ENCODE assay signal across 19 mouse cellular contexts in the genomic region with DNA sequence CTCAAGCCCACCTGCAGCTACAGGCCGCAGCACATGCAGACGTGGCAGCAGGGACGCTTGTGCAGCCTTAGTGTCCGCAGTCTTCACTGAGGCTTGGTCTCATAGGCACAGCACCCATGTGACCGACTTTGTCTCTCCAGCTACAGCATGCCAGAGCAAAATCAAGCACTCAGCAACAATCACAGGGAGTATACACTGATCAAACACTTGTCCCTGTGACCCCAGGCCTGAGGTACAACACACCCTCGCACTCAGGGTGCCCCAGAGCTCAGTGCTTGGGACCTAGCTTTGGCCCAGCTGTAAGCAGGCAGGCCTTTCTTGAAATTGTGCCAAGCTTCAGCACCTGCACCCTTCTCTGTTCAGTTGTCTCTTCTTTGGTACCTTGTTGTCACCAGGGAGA.
"Had no signal": no experiment of that assay in that cellular context is flagged by ENCODE, and none has a peak within 500 bp of the region (broad histone marks: within the 10 kb centered on the region; RNA-seq: fewer than 3 reads in every experiment).

No protein-coding gene starts in this region.

- H3K9ac ChIP-seq: lung, embryonic 14.5 days; midbrain, embryonic 12.5 days; neural tube, embryonic 13.5 days; neural tube, embryonic 15.5 days had no signal

- H3K27ac ChIP-seq: midbrain, embryonic 10.5 days; midbrain, embryonic 12.5 days; neural tube, embryonic 13.5 days; neural tube, embryonic 15.5 days had no signal

- H3K9me3 ChIP-seq: midbrain, embryonic 10.5 days; midbrain, embryonic 12.5 days; neural tube, embryonic 13.5 days; neural tube, embryonic 15.5 days had no signal

- ATAC-seq: lung, postnatal 0 days; midbrain, embryonic 16.5 days had no signal

- H3K4me3 ChIP-seq: midbrain, embryonic 10.5 days; midbrain, embryonic 12.5 days; myocyte; neural tube, embryonic 13.5 days; neural tube, embryonic 15.5 days had no signal

- H3K27me3 ChIP-seq: midbrain, embryonic 12.5 days; neural tube, embryonic 13.5 days; neural tube, embryonic 15.5 days had no signal

- H3K4me2 ChIP-seq: lung, embryonic 14.5 days; midbrain, embryonic 12.5 days; neural tube, embryonic 13.5 days; neural tube, embryonic 15.5 days had no signal

- H3K4me1 ChIP-seq: midbrain, embryonic 10.5 days; midbrain, embryonic 12.5 days; neural tube, embryonic 13.5 days had no signal

- DNase-seq: lung, adult 18-20 months; lung, embryonic 14.5 days; lung, postnatal 4 days; midbrain, embryonic 14.5 days; retina, postnatal 1 day; right cerebral cortex, adult 18-20 months; right cerebral cortex, postnatal 25 days; right cerebral cortex, postnatal 4 days; spleen, adult 18-20 months; thymus, adult 18-20 months; thymus, postnatal 14 days; thymus, postnatal 36 days had no signal
